Mouse (Mus musculus) megakaryocyte, embryonic 14.5 days (primary cell): ENCODE data around the gene Tbc1d8b. TPM values are rescaled to one million over a fixed set of nuclear protein-coding genes. Genes with fewer than 3 reads are reported as not detected.
"Not testable (repeated sequence)": the region's sequence is repeated elsewhere in the genome, so short reads cannot be mapped to it uniquely, and the experiment has no call there.

Experiments used
- H3K27me3 ChIP-seq: replicated peaks from 2 replicates; pipeline ENCODE3; 2012; ENCODE audit warnings: inconsistent platforms
- H3K36me3 ChIP-seq: replicated peaks from 2 replicates; pipeline ENCODE3; 2012; ENCODE audit warnings: low read length, inconsistent platforms, mixed read lengths
- H3K4me1 ChIP-seq: 2 replicates; pipeline ENCODE4 v1.6.1; 2012; ENCODE audit warnings: inconsistent platforms
- H3K4me3 ChIP-seq: replicated peaks from 2 replicates; pipeline ENCODE3; 2012; ENCODE audit warnings: moderate library complexity, mild to moderate bottlenecking, inconsistent platforms
- H3K9me3 ChIP-seq: 2 replicates; pipeline ENCODE4 v1.6.1; 2012; ENCODE audit warnings: inconsistent platforms
- FLI1 ChIP-seq: IDR thresholded peaks from 2 replicates; pipeline ENCODE4 v1.6.1; 2012; ENCODE audit warnings: low read length, inconsistent platforms, mixed read lengths
- GATA1 ChIP-seq: IDR thresholded peaks from 3 replicates; pipeline ENCODE4 v1.6.1; 2012; ENCODE audit warnings: mixed read lengths, low read length, inconsistent platforms, borderline replicate concordance
- polyA plus RNA-seq: library from polyadenylated mRNA; stranded (reverse); fragments of >175 nt; gene quantifications from 2 replicates; pipeline ENCODE4 v1.2.3, GENCODE M21; 2012; ENCODE audit warnings: low replicate concordance; ENCODE audit not compliant: insufficient read depth

Gene Tbc1d8b
- polyA plus RNA-seq, 1 experiment: 0.09 TPM

DNA sequence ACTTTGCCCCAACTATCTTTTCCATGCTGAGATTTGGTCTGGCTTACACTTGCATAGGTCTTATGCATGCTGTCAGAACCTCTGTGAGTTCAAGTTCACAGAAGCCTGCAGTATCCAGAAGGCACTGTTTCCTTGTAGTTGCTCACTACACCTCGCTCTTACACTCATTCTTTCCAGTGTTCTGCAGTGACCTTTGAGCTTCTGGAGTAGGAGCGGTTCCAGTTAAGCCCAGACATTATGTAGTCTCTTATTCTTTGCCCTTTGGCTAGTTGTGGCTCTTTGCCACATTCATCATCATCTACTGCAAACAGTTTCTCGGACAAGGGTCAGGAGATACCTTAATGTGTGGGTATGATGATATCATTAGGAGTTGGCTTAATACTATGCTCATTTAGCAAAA is 45.7 kb downstream of the Tbc1d8b start:
- peaks cover 6% of the 10 kb centered on the region; the same call in 1 of the 2 replicates for H3K9me3 ChIP-seq
- no peaks in the 10 kb centered on the region for H3K4me1 ChIP-seq
- H3K4me3 ChIP-seq: no peak overlapping the region
- TF ChIP-seq GATA1 (no peak), FLI1 (no peak)
- H3K36me3 ChIP-seq: peaks cover 58% of the 10 kb centered on the region
- no peaks in the 10 kb centered on the region for H3K27me3 ChIP-seq

DNA sequence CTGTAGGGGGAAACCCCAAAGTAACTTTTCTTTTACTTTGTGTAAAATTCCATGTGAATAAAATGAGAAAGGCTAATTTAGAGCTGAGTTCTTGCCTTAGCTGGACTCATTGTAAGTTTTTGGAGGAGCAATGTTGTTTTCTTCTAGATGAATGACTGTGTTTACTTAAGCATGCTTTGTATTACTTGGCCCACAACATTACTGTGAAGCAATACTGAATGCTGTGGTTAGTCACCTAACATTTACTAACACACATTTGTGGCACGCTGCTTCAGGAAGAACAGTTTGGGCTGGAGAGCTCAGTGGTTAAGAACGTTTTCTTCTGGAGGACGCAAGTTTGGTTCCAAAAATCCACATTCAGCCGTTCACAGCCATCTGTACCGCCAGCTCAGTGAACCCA is 52.3 kb downstream of the Tbc1d8b start:
- H3K4me3 ChIP-seq: no peak overlapping the region
- TF ChIP-seq GATA1 (no peak), FLI1 (no peak)
- H3K4me1 ChIP-seq: no peaks in the 10 kb centered on the region

DNA sequence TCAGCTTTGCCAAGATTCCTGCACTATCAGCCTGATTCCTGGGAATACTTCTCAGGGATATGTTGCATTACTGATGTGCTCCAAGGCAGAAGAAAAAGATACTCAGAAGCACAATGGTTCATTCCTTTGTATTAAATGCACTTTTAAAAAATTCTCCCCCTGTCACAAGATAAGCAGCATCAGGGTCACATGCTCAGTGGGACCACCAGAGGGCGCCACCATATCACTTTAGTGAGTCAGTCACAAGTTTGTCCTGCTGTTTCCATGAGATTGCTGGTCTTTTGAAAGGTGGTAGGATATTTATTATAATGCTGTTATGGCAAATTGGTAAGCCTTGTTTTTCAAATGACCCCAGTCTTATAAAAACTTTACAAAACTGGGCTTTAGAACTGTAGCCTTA is 67.1 kb downstream of the Tbc1d8b start:
- H3K4me3 ChIP-seq: no peak overlapping the region
- TF ChIP-seq GATA1 (no peak), FLI1 (no peak)
- H3K9me3 ChIP-seq: peaks cover 11% of the 10 kb centered on the region
- H3K27me3 ChIP-seq: no peaks in the 10 kb centered on the region
- H3K4me1 ChIP-seq: no peaks in the 10 kb centered on the region
- peaks cover 33% of the 10 kb centered on the region for H3K36me3 ChIP-seq

More for the DNA sequence above, 52.3 kb downstream of the Tbc1d8b start:
- no peaks in the 10 kb centered on the region for H3K9me3 ChIP-seq
- H3K36me3 ChIP-seq: peaks cover 37% of the 10 kb centered on the region
- H3K27me3 ChIP-seq: no peaks in the 10 kb centered on the region

DNA sequence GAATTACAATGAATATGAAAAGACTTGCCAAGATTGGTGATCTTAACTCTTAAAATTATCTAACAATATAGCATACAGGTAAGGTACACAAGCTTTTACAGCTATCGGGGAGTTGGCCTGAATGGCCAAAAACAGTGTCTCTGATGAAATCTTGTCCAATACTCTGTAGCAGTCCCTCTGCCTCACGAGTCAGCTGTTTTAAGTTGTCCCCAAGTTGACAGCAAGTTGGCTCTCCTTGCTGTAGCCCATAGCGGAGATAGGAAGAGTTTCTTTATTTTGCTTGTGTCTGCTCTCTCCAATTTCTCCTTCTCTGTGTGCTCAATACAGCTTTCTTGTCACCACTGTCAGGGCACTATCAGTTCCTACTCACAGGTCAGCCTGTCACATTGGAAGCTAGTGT is 73.8 kb downstream of the Tbc1d8b start:
- not testable (repeated sequence) for H3K4me1 ChIP-seq, H3K4me3 ChIP-seq, H3K27me3 ChIP-seq, H3K36me3 ChIP-seq, H3K9me3 ChIP-seq

DNA sequence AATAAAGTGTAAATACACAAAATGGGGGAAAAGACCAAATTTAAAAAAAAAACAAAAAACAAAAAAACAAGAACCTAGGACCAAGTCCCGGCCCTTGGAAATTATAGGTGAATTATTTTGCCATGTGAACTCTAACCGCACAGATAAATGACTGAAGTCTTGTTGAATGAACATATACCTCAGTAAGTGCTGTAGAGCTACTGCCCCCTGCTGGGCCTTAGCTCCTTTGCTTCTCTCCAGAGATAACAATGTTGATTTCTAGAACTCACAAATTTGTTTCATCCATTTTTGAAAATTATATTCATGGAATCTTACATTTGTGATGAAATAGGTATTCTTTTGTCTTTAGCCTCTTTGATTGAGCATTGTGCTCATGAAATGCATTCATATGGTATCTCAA is 77.8 kb downstream of the Tbc1d8b start:
- H3K4me3 ChIP-seq: no peak overlapping the region
- H3K4me1 ChIP-seq: no peaks in the 10 kb centered on the region
- no peaks in the 10 kb centered on the region for H3K36me3 ChIP-seq
- peaks cover 2% of the 10 kb centered on the region for H3K27me3 ChIP-seq
- H3K9me3 ChIP-seq: no peaks in the 10 kb centered on the region
- TF ChIP-seq GATA1: no peak
- no peak for TF ChIP-seq FLI1

DNA sequence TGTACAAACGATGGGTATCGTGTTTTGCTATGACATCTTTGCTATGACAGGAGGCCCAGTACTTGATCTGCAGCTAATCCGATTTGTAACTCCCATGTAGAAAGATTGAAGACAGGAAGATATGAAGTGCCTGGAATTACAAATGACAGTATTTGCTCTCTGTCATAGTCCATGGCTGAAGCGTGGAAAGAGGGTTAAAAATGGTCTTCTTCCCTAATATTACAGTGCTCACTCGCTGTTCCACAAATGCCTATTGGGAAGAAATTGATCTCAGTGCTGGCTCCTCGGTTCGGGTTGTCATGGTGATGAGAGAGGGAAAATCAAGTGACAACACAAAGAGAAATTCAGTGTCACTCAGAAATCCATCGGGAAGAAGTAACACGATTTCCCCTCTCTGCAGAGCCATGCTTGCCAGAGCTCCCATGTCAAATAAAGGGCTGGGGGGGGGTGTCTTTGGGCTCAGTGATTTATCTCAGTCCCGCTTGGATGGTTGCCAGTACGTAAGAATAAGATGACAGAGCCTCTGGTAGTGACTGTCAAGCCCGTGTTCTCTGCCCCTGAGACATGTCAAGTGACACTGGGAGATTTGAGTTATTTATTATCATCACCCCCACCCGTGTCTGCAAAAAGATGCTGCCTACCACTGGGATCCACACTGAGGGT is 85.3 kb downstream of the Tbc1d8b start:
- H3K4me3 ChIP-seq: no peak overlapping the region
- H3K9me3 ChIP-seq: no peaks in the 10 kb centered on the region
- no peaks in the 10 kb centered on the region; the same call in 1 of the 2 replicates for H3K4me1 ChIP-seq

DNA sequence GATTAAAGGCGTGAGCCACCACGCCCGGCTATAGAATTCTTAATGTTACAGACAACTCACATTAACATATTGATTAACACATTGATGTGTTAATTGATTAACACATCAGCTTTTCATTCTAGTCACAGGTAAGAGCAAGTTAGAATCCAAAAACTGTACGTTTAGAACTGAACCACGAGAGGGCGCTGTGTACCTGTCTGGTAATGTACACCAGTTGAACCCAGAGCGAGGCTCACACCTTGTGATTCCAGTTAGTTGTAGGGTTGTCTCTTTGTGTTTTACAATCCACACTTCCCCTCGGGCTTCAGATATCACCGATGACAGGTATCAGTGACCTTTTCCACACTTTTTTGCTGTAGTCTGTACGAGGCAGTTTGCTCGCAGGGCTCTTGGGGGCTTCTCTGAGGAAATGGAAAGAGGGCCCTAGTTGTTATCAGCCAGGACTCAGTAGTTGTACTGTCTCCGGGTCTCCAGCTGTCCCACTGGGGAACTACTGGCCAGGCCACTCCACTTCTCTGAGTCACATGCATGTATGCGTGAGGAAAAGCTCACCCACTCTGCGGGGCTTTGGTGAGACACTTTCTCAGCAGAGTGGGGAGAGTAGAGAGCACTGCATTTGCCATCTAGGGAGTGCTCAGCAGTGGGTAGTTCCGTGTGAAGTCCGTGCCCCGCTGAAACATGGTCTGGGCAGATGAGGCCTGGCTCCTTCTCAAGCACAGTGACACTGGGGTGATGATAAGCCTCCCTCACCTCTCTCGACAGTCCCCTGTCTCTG is 89.7 kb downstream of the Tbc1d8b start:
- Histone ChIP-seq H3K9me3 (no peaks in the 10 kb centered on the region), H3K4me1 (no peaks in the 10 kb centered on the region; the same call in 1 of the 2 replicates), H3K36me3 (no peaks in the 10 kb centered on the region), H3K27me3 (peaks cover 27% of the 10 kb centered on the region), H3K4me3 (no peak overlapping the region)
- TF ChIP-seq GATA1 (no peak), FLI1 (no peak)

More for the DNA sequence above, 85.3 kb downstream of the Tbc1d8b start:
- no peak for TF ChIP-seq GATA1
- no peak for TF ChIP-seq FLI1
- Histone ChIP-seq H3K36me3 (no peaks in the 10 kb centered on the region), H3K27me3 (peaks cover 20% of the 10 kb centered on the region)

DNA sequence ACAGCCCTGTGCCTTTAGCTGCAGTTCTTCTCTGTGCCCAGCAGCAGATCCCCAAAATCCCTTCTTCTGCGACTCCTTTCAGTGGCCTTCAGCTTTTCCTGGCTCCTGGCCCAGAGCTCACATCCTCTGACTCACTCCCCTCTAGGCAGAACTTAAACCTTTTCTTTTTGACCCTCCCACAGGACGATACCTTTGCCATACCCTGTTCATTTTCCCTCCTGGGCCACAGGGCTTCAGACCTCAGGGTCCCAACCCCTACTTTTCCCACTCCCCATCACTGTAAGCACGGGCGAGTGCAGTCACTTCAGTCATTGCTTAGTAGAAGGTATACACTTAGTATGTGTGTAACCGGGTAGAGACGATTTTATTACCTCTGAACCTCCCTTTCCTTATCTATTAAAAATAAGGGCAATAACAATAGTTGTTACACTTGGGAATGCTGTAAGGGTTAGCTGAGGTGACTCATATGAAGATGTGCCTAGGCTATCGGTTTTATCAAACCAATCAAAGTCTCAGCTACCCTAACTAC is 90.4 kb downstream of the Tbc1d8b start:
- TF ChIP-seq FLI1 (no peak), GATA1 (no peak)
- no peak overlapping the region for H3K4me3 ChIP-seq
- H3K4me1 ChIP-seq: no peaks in the 10 kb centered on the region; the same call in 1 of the 2 replicates

DNA sequence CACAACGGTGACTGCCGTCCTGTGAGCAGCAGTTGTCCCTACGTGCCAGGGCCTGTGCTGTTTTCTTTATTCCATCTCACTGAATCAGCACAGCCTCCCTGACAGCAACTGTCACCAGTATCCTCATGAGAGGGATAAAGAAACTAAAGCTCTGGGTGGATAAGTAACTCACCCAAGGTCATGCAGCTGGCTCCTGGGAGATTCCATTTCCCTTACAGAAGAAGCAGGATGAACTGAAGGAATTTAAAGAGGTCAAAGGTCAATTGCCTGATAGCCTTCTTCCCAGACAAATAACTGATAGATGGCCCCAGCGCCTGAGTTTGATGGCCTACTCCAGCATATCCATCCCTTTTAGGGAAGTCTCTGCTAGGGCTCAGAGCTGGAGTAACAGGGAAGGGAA is 92.6 kb downstream of the Tbc1d8b start:
- TF ChIP-seq GATA1 (no peak), FLI1 (no peak)
- Histone ChIP-seq H3K9me3 (no peaks in the 10 kb centered on the region), H3K36me3 (no peaks in the 10 kb centered on the region), H3K4me1 (no peaks in the 10 kb centered on the region; the same call in 1 of the 2 replicates), H3K4me3 (no peak overlapping the region), H3K27me3 (peaks cover 33% of the 10 kb centered on the region)

More for the DNA sequence above, 90.4 kb downstream of the Tbc1d8b start:
- H3K27me3 ChIP-seq: peaks cover 28% of the 10 kb centered on the region
- no peaks in the 10 kb centered on the region for H3K36me3 ChIP-seq
- no peaks in the 10 kb centered on the region for H3K9me3 ChIP-seq

DNA sequence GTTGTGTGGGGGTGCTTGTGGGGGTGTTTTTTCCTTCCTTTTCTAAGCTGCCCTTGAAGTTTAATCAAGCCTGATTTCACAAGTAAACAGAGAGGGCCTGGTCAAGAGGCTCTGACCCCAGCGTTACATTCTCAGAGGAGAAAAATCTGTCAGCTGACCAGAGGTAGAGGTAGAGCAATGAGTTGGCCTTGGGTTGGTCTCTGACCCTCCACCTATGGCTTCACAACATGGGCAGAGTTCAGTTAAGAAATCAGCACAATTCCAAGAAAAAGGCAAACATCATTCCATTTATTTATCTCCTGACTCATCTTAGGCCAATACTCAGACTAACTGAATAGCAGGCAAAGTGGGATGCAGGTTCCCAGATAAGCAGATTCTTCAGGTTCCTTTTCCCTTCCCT is 94.1 kb downstream of the Tbc1d8b start:
- TF ChIP-seq FLI1: no peak
- TF ChIP-seq GATA1: no peak
- H3K4me1 ChIP-seq: no peaks in the 10 kb centered on the region; the same call in 1 of the 2 replicates
- H3K4me3 ChIP-seq: no peak overlapping the region
- no peaks in the 10 kb centered on the region for H3K9me3 ChIP-seq
- no peaks in the 10 kb centered on the region for H3K36me3 ChIP-seq
- H3K27me3 ChIP-seq: peaks cover 35% of the 10 kb centered on the region
